ENCODE assay signal across 13 mouse cellular contexts in genomic region chr4:107886371-107886770, GRCm38 (mm10). TPM values are rescaled to one million over a fixed set of nuclear protein-coding genes. Genes with fewer than 3 reads are reported as not detected.
DNase-seq lines count a peak whose midpoint lies in the region.
"Had no signal": no experiment of that assay in that cellular context is flagged by ENCODE, and none has a peak within 500 bp of the region (broad histone marks: within the 10 kb centered on the region; RNA-seq: fewer than 3 reads in every experiment).

No protein-coding gene starts in this region.

- peak; percentile 23 for DNase-seq in ES-CJ7 (ENCODE audit: low read depth, low spot score)
- peak; percentile 75 for DNase-seq in R1 (ENCODE audit: low read depth, low spot score)
- no peak for DNase-seq in embryo, embryonic 9.5 days (ENCODE audit: extremely low spot score)
- no peak for DNase-seq in urinary bladder, adult 2 months (ENCODE audit: low spot score)
- DNase-seq in thymus, postnatal 4 days, result no peak
- DNase-seq: adrenal gland, adult 8-10 months; adrenal gland, postnatal 14 days; adrenal gland, postnatal 36 days; cerebellum, adult 11-12 months; cerebellum, adult 2 months; cerebellum, adult 9-10 months; cerebellum, postnatal 10 days; cerebellum, postnatal 25 days had no signal

RNA-seq across cellular contexts. Expression of gene 0610037L13Rik, which starts 3.2 kb away (rescaled TPM):
- 146 and 216 TPM in 2 replicates for polyA plus RNA-seq in urinary bladder, adult 2 months (2012; rRNA removed)

RNA-seq across cellular contexts. Expression of gene Magoh, which starts 6.8 kb away (rescaled TPM):
- polyA plus RNA-seq in urinary bladder, adult 2 months (2012; rRNA removed), result 83.8 and 88.7 TPM in 2 replicates

RNA-seq across cellular contexts. Expression of gene Cpt2, which starts 37.0 kb away (rescaled TPM):
- 42.2 and 43.3 TPM in 2 replicates for polyA plus RNA-seq in urinary bladder, adult 2 months (2012; rRNA removed)

Comparison
In these comparisons a context has a peak if more than half of its experiments do, and no peak if none do; other contexts are left out.
1. DNase-seq: peak in ES-CJ7 (single experiment) and R1 (single experiment); none in embryo, embryonic 9.5 days (single experiment), urinary bladder, adult 2 months (single experiment) and thymus, postnatal 4 days (single experiment).